Mouse (Mus musculus): ENCODE measurements around the gene Gm5728. TPM values are rescaled to one million over a fixed set of nuclear protein-coding genes. Genes with fewer than 3 reads are reported as not detected.

The Gm5728 gene
- not detected in 2 replicates for polyA plus RNA-seq (2012)

DNA sequence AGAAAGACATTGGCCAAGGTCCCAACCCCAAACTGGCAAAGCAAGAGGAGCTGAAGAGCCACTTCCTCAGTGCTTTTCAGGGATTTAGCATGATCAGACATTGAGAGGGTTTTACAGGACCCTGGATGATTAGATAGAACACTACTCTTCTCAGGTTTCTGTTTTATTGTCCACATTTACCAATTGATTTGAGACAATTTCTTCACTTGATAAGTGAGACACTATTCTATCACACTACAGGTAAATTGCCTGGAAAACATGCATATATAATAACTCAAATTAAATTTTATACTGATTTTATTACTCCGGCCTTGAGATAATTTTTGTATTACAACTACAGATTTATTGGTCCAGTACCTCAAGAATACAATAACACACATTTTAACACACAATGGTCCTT, at the start of gene Gm5728:
TSS of gene Gm5728 (minus strand) at position 101 of the 400 bp plus-strand sequence.

DNA sequence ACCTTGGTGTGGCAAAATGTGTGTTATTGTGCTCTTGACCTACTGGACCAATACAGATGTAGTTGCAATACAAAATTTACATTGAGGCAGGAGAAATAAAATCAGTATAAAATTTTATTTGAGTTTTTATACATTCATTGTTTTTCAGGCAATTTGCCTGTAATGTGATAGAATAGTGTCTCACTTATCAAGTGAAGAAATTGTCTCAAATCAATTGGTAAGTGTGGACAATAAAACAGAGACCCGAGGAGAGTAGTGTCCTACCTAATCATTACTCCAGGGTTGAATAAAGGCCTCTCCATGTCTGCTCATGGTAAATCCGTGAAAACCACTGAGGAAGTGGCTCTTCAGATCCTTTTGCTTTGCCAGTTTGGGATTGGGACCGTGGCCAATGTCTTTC, 42.4 kb upstream of the Gm5728 start, which contains the start of gene Vmn1r100:
TSS of gene Vmn1r100 (plus strand) at position 301 of the 400 bp plus-strand sequence.

DNA sequence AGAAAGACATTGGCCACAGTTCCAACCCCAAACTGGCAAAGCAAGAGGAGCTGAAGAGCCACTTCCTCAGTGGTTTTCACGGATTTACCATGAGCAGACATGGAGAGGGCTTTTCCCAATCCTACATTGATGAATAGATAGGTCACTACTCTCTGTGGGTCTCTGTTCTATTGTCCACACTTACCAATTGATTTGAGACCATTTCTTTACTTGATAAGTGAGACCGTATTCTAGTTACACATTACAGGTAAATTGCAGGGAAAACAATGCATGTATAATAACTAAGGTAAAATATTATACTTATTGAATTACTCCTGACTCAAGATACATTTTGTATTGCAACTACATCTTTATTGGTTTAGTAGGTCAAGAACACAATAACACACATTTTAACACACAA, 41.2 kb downstream of the Gm5728 start, which contains the start of gene Gm4133:
TSS of gene Gm4133 (minus strand) at position 101 of the 400 bp plus-strand sequence.

Other genes with a start within 250 kb of the Gm5728 start
- not detected in 2 replicates for gene Vmn1r93, start 236.3 kb downstream of the Gm5728 start, polyA plus RNA-seq (2012)
- not detected in 2 replicates for gene Vmn1r94, start 207.0 kb downstream of the Gm5728 start, polyA plus RNA-seq (2012)
- gene Vmn1r95, start 181.7 kb downstream of the Gm5728 start, polyA plus RNA-seq (2012), result not detected in 2 replicates
- gene Gm6164, start 169.8 kb downstream of the Gm5728 start, polyA plus RNA-seq (2012), result not detected in 2 replicates
- gene Gm4498, start 141.6 kb downstream of the Gm5728 start, polyA plus RNA-seq (2012), result not detected in 2 replicates
- not detected in 2 replicates for gene Gm5890, start 112.6 kb downstream of the Gm5728 start, polyA plus RNA-seq (2012)
- not detected in 2 replicates for gene Gm4133, start 41.3 kb downstream of the Gm5728 start, polyA plus RNA-seq (2012)
- not detected in 2 replicates for gene Vmn1r100, start 42.5 kb upstream of the Gm5728 start, polyA plus RNA-seq (2012)
- not detected in 2 replicates for gene Vmn1r101, start 67.2 kb upstream of the Gm5728 start, polyA plus RNA-seq (2012)
- gene Gm10670, start 99.5 kb upstream of the Gm5728 start, polyA plus RNA-seq (2012), result not detected in 2 replicates
- gene Vmn1r103, start 135.1 kb upstream of the Gm5728 start, polyA plus RNA-seq (2012), result not detected in 2 replicates
- gene Vmn1r104, start 158.4 kb upstream of the Gm5728 start, polyA plus RNA-seq (2012), result not detected in 2 replicates
- not detected in 2 replicates for gene Gm5726, start 170.3 kb upstream of the Gm5728 start, polyA plus RNA-seq (2012)
- not detected in 2 replicates for gene Gm4141, start 200.8 kb upstream of the Gm5728 start, polyA plus RNA-seq (2012)
- not detected in 2 replicates for gene Gm4513, start 223.6 kb upstream of the Gm5728 start, polyA plus RNA-seq (2012)